Mouse (Mus musculus) left cerebral cortex, adult 18-20 months (tissue): ENCODE measurements at regions not wholly inside any gene's neighbourhood (a gene's known extent, or its start where the extent isn't known, plus 50 kb on each side); places are given as distances from the start of the nearest gene placed in this dataset.

Experiments used
- DNase-seq, 2 experiments: peaks; one replicate each; pipeline ENCODE4 v3.0.0; 2021 to 2022; ENCODE audit warnings: low spot score in 2 of 2, mixed read lengths in 1 of 2

DNA sequence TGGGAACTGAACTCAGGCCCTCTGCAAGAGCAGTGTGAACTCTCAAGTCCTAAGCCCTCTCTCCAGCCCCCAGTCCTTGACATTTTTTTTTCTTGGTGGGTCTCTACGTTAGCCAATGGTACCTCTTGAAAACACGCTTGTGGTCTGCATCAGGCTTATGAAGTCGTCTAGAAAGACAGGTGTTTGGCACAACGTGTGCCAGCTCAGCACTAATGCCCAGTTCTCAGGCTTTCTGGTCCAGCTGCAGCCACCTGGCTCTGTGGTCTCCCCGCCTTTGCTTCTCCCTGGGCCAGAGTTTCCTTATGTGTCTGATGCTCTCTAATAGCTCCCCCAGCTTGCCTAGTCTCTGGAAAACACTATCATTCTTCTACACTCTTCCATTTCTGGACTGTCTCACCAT lies 117.2 kb upstream of the Hes1 start:
- no peak for DNase-seq

DNA sequence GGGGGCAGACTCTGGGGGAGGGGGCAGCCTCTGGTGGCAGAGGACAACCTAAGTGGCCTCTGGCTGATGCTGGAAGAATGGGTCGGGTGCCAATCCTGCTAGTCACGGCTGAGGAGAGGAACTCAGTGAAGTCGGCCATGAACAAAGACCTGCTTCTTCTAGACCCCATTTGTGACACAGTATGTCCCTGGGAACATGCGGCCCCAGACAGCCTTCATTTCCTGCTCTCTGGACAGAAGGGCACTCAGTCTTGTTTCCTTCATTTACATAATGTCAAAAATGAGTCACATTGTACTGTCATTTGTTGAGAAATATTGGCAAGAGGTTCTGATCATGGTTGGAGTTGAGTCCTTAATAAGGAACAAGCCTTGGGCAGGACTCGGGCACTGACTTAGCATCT lies 116.5 kb upstream of the Hes1 start:
- DNase-seq, result no peak

DNA sequence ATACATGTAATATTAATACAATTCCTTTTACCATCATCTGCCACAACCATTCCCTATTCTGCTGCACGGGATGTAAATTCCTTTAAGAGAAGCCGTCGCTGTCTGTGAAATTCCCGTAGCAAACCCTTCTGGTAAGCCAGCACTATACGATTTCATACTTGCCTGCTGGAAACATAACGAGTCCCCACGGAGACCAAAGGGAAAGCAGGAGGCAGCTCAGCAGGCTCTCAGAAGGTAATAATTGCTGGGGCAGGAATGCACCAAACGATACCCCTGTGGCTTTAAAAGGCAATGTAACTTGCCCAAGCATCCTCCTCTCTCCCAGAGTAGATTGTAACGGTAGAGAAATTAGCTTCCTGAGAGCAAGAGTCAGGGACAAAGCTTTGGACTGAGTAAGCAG lies 114.0 kb upstream of the Hes1 start:
- DNase-seq, result no peak

DNA sequence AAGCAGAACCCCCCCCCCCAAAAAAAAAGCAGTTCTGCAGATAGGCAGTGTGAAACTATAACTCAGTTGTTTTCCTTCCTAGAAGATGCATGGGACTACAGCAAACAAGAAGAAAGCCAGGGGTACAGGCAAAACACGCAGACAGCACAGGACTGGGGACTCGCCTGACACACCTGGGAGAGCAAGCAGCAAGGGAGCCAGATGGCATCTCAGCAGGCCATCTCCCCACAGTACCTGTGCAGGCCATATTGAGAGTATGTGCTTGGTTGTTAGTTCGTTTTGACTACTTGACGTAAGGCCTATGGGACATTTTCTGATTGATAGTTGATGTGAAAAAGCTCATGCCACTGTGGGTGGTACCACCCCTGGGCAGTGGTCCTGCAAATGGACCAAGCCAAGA lies 113.4 kb upstream of the Hes1 start:
- no peak for DNase-seq

DNA sequence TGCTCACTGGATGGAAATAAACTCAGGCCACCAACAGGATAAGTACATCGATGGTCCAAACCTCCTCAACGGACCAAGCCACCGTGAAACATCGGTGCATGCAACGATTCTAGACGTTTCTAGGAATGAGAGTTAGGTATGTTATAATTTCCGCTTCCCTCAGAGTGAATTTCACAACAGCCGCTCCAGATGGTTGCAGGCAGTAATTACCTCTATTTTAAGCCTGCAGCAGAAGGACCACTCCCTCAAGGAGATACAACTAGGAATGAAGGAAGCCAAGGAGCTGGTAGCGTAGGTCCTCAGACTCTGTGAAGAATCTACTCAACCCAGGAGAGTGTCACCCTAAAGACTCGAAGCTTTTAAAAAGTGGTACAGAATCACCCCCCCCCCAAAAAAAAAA lies 109.5 kb upstream of the Hes1 start:
- DNase-seq, result peak; percentile 55 to 66

DNA sequence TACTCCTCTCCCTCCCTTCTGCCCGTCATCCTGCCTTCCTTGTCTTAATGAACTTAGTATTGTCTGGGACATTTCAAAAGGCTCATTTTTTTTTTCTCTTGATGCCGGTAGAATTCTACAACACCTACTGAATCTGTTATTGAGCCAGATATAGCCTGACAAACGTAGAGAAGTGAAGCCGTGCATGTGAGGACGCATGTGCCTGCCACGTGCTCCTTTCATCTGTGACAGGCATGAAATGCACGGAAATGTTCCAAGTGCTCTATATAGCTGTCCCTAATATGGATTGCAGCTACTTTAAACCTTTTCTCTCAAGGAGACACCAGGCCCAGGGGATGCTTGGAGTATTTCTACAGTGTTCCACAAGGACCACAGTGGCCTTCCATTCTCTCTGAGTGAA lies 107.3 kb upstream of the Hes1 start:
- peak in 1 of 2 experiments; percentile 17 for DNase-seq

DNA sequence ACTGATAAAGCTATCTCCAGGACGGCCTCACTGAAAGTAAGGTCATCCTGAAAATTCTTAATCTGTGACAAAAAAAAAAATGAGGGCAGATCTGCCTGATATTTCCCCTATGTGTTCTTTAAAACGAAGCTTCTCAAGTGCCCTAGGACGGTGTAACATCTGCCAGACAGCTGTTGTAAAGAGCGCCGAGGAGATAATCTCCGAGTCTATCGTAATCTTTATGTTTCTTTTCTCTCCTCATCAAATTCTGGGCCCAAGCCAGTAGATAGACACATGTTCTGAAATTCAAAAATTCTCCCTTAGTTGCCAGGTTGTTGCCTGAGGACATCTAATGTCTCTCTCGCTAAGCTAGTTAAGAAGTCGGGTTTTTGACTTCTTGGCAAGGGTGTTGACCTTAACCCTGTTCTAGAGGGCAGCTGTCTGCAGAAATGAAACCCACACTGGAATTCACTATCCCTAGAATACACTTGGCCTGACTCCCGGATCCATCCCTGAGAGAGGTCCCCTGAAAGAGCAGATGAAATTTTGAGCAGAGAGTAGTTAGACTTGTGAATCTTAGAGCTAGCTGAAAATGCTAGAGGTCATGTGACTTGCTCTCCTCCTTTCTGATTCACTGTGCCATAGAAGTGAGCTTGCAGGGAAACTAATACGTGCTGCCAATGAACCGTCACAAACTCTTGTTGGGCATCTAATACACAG lies 104.1 kb upstream of the Hes1 start:
- no peak for DNase-seq

DNA sequence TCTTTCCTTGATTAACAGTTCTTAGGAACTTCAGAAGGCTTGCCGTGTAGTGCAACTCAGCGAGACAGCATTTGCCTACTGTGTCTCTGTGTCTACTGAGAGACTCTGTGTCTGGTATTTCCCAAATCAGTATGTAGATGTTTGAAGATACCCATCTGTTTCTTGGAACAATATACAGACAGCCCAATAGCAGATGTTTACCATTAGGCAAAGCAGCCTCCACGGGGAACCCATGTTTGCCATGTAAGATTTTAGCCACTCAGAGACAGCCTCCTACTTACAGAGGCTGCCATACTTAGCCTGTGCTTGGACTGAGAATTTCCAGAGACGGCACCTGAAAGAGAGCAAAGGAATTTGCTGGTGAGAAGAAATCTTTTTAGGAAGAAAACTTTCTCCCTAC lies 100.9 kb upstream of the Hes1 start:
- no peak for DNase-seq

DNA sequence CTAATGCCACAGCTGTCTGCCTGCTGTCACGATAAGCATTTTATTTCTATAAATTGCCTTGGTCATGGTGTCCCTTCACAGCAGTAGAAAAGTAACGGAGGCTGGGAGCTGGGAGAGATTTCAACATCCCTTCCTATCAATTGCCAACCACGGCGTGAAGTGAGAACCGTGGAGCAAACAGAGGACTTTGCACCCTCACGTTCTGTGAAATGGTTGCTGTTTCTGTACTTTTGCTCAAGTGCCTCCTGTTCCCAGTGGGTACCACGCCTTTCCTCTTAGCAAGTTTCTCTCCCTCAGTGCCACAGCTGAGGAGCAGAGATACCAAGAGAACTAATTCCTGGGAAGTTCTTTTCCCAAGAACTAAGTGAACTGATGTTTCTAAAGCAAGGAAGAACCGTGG lies 99.6 kb upstream of the Hes1 start:
- DNase-seq, result no peak

DNA sequence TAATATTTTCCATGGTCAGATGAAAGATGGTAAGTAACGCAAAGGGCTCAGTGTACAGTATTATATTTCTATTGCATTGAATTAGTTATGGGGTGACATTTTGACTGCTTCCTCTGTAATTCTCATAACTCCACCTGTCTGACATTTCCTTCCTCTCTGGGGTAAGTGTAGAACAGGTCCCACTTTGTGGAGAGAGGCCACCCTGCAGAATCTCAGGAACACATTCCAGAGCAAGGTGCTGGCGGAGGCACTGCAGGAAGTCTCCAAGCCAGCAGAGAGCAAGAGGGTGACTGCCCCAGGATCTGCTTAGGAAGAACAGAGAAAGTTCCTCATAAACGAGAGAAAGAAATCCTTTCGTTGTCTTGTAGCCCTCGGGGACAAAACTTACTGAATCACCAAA lies 95.4 kb upstream of the Hes1 start:
- DNase-seq, result no peak

DNA sequence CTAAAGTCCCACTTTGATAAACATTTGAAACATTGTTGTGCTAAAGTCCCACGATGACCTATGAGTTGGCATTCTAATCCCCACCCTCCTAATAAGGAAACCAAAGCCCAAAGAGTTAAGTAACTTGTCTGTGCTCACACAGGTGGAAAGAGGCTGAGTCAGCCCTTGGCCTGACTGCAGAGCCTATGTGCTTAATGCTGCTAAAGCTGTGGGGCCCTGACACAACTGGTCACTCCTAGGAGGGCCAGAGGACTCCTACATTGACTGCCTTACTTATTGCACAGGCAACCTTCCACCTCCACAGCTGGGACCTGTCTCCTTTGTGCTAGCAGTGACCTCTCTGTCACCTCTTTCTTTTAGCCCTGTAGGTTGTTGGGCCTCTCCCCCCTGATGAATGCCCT lies 91.4 kb upstream of the Hes1 start:
- no peak for DNase-seq

DNA sequence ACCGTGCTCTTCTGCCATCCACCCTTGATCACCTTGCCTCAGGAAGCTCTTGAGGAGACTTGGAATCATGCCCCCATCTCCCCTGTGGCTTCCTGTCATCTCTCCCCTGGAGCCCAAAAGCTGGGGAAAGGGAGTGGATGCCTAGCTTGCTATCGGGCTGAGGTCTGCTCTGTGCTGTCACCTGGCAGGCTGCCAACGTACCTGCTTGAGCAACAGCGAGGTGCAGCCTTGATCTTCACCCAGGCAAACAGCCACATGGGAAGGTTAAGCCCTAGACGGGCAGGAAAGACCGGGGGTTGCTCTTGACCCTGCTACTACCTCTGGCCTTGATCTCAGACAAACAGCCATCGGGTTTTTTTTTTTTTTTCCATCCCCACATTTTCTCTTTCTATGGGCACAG lies 90.9 kb upstream of the Hes1 start:
- no peak for DNase-seq

DNA sequence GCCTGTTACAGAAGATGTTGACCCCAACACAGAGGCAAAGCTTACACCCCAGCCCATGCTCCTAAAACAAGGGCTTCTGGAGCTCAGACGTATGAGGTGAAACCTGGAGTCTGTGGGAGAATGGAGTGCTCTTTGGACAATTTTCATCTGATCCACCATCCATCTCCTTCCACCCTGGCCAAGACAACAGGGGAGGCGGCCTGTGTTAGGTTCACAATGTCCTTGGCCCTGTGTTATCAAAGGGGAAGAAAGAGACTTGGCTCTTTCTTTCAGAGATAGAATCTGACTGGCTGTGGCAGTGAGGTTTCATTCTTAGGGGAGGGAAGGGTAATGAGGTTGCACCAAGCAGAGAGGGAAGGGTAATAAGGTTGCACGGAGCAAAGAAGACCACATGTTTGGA lies 88.4 kb upstream of the Hes1 start:
- DNase-seq, result no peak

DNA sequence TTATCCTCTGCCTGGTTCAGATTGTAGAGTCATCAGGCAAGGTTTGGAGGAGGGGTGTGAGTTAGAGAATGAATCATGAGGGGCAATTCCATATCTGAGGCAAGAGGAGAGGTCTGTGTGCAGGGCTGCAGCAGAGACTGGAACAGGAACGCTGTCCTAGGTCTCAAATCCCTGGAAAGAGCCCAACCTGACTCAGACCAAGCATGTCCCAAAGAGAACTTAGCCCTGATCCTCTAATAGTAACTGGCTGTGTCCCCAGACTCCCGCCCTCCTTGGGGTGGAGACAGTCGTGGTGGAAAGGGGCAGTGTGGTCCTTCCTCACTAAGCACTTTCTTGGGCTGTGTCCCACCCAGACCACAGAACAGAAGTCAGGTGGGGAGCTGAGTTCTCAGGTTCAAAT lies 87.2 kb upstream of the Hes1 start:
- no peak for DNase-seq

DNA sequence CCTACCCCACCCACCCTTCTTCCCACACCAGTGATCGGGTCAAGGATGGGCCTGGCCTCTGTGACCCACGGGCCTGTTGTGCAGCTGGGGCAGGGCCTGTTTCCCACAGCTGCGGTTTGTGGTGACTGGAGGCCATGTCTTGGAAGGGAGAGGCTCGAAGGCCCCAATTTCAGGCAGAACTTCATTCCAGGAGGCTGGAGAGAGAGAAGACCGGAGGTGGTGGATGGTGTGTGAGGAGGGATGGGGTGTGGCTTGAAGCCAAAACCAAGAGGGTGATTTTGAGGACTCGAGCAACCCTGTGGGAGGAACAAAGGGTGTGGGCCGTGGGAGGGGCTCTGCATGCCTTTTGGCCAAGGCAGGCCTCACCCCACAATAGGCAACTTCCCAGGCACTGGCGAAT lies 86.5 kb upstream of the Hes1 start:
- DNase-seq, result no peak

DNA sequence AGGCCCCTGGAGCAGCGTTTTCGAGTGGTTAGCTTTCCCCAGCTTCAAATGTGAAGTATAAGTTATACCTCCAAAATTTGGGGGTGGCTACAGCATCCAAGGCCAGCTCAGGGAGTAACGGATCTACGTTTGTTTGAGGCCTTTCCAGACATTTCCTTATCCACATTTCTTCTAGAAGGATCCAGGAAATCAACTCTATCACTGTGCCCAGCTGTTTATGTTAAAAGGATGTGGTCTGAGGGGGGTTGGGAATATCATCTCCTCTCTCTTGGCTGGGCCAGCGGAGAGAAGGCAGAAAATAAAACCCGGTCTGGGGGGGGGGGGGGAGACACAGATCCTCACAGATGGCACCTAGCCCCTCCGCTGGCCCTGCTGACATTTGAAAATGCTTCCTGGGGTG lies 85.1 kb upstream of the Hes1 start:
- DNase-seq, result no peak

DNA sequence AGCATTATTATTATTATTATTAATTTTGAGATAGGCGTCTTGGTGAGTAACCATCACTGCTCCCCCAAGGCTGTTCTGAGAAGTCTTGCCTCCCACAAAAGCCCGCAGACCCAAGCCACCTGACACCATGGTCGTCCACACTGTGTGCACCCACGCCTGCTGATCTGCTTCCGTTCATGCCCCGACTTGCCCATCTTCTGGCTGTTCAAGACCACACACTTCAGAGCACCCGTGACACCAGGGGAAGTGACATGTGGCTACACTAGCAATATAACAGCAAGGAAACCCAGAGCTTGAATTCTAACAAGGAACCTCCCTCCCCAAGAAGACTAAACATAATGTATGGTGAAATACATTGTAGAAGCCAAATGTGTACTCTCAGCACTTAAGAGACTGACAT lies 82.6 kb upstream of the Hes1 start:
- DNase-seq, result no peak

DNA sequence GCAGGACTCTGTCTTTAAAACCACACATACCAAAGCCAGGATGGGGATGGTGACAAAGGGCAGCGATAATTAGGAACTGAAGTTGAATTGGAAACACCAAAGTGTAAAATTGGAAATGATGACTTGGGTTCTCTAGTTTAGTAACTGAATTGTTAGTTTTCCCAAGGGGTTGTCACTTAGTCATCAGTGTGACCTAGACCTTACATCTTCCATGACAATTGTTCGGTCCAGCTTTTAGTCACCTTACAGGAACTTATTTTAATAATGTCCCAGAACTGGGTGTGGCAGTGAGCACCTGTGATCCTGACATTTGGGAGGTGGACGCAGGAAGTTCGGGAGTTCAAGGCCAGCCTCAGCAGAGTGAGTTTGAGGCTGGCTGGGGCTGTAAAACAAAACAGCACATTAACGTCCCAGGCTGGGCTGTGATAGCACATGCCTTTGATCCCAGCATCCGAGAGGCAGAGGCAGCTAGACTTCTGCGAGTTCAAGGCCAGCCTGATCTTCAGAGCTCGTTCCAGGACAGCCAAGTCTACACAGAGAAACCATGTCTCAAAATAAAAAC lies 81.9 kb upstream of the Hes1 start:
- DNase-seq, result no peak

DNA sequence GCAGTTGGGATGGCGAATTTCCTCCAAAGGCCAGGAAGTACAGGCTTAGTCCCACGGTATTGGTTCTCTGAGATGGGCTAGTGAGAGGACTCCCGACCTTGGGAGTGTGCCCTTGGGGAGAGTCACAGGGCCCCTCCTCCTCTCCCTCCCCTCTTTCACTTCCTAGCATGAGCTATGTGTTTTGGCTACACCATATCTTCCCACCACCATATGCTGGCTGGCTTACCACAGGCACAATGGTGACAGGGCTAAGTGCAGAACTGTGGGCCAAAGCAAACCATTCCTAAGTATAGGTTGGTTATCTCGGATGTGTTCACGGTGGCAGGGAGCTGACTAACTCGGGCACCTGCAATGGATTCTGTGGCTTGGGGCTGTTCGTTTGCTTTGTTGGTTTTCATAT lies 81.0 kb upstream of the Hes1 start:
- DNase-seq, result no peak

DNA sequence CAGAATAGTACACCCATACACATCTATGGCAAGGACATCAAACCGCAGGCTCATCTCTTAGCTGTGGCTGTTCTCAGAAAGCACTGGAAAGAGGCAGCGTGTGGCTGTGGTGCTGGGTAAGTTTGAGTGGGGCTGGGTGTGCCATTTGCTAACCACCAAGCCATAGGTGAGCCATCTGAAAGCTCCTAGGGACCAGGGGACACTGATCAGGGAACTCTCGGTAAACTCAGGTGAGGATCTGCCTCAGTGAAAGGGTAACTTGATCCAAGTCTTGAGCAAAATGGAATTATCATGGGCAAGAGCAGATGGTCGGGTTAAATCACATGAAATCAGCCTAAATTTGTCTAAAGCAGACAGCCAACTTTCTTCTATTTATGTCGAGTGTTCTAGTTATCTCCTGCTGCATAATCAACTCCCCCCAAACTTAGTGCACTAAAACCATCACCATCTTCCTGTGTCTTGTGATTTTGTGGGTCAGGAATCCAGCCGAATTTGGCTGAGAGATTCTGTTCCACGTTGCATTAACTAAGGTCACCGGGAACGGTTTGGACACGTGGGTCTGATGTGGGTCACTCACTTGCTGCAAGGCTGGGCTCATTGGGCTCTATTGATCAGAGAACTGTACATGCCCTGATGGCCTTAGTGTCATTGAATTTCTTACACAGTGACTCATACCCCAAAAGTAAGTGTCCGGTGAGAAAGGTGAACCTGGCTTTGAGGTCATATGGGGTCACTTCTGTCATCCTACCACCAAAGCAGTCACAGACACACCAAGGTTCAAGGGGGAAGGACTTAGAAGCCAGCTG lies 78.9 kb upstream of the Hes1 start:
- peak in 1 of 2 experiments; percentile 32 for DNase-seq

DNA sequence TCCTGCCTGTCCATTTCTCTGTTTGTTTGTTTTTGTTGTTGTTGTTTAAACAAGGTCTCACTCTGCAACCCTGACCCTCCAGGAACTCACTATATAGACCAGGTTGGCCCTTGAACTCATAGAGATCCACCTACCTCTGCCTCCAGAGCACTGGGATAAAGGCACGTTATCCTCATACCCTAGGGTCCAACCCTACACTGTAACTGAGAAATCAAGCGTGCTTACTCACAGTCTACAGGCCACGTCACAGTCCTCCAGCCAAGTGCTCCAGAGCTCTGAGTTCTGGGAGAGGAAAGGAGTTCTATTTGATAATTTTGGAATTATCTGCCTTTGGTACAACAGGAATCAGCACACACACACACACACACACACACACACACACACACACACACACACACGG lies 76.6 kb upstream of the Hes1 start:
- no peak for DNase-seq

DNA sequence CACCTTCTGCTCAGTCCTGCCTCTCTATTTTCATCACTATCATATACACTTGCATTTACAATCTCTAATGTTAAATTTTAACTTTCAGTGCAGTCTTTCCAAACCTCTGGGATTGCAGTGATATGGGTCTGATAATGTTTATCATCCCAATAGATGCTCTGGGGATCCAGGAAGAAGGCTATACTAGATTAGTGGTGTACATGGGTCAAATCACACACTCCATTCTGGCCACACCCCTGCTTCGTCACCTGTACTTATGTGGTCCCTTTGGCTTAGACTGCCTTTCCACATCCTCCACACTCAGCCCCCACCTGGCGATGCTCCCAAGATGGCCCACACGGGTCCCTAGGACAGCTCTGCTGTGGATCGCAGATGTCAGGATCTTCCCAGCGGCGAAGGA lies 76.2 kb upstream of the Hes1 start:
- no peak for DNase-seq

DNA sequence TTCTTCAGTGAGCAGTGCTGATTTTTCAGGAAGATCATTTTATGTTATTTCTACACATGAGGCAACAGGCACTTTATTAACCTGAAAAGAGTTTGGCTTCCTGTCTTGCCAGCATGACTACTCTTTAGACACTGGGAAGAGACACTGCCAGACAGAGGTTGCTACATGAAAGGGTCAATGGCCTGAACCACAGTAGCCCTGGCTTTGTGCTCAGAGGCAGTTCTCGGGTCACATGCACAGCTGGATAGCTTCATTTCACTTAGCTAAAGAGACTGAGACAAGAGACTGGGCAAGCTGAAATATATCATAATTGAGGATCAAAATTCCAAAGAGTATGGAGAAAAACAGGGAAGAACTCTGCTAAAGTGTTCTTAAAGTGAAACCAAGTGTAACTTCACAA lies 74.9 kb upstream of the Hes1 start:
- no peak for DNase-seq
